Mouse (Mus musculus): ENCODE data around the gene Plcd3.

DNA sequence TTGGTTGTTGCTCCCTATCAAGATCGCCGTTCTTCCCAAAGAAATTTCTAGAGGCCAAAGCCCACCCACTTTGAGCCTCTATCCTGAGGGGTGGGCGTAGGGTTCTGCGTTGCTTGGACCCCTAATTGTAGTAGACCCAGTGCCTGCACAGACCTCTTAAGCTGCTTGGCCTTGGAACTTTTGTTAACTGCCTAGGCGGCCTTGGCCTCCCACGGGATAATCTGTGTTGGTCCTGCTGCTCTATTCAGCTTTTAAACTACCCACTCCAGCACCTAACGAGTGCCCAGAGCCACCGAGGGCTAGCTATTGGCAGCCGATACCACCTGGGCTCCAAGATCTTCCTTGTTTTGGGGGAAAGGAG, 11.1 kb upstream of the Plcd3 start:
- TF ChIP-seq CTCF (IDR thresholded peaks at IDR 0.05; ENCODE audit: insufficient read depth, low read depth, low read length) (no peak), POLR2A (IDR thresholded peaks at IDR 0.05; ENCODE audit: insufficient read depth, low read depth, low read length) (no peak)
